Mouse (Mus musculus) thymus, postnatal 4 days (tissue): Measurements from ENCODE around the gene Dnmt3l.
A peak's percentile ranks its signal among the peaks of the same experiment; 100 is the strongest.
"Not testable (repeated sequence)": the region's sequence is repeated elsewhere in the genome, so short reads cannot be mapped to it uniquely, and the experiment has no call there.

ENCODE experiments used
- DNase-seq: peaks from one replicate; pipeline ENCODE4 v3.0.0; 2021

The Dnmt3l gene

DNA sequence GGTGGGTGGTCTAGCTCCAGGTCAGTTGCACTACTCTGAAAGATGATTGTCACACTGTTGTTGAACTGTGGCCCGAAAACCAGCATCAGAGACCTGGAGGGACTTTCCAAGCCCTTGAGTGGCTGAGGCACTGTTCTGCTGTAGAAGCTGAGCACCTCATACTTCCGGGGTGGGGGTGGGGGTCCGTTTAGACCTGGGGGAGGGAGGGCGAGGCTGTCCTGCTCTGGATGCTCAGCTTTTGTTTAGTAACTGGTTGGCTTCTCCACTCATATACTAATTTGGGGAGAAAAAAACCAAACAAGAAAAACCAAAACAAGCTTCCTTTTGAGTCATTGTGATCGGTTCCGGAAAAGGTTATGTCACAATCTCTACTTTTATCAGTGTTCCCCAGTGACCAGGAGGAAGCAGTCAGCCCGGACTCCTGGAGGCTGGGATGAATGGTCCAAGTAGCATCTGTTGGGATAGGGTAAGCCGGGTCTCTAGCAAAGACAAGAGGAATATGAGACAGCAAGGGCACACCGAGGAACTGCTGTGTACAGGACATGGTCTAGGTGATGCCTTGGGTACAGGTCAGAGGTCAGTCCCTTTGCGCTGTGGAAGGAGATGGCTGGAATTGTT lies 44.8 kb downstream of the Dnmt3l start:
- DNase-seq: peak; percentile 18

- DNase-seq: peak; percentile 42
These were observed 45.4 kb downstream of the Dnmt3l start for GRCm38 (mm10) chr10:78087101-78087511.

DNA sequence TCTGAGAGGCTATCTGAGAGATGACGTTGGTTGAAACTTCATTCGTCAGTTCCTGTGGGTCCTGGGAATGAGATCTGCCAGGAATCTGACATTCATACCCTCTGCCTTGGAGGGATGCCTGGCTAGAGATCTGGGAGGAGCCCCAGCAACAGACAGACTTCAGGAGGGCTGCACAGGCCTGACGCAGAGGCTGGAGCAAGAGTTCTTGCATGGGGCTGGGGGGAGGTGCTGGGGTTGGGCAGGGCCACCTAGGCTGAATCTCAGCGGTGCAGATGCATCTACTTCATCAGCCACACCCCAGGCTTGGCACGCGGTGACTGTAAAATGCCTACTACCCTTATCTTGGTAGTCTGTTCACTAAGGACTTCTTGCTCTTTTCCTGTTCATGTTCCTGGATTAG lies 48.5 kb downstream of the Dnmt3l start:
- no peak for DNase-seq

GRCm38 (mm10) chr10:78090706-78091491 lies 49.2 kb downstream of the Dnmt3l start:
- DNase-seq: no peak

GRCm38 (mm10) chr10:78091865-78092724 lies 50.3 kb downstream of the Dnmt3l start:
- no peak for DNase-seq

GRCm38 (mm10) chr10:78092725-78093029 lies 50.9 kb downstream of the Dnmt3l start:
- DNase-seq: no peak

- no peak for DNase-seq
These were observed 53.5 kb downstream of the Dnmt3l start for GRCm38 (mm10) chr10:78095221-78095620.

- DNase-seq: no peak
These were observed 54.5 kb downstream of the Dnmt3l start for GRCm38 (mm10) chr10:78095954-78096931.

DNA sequence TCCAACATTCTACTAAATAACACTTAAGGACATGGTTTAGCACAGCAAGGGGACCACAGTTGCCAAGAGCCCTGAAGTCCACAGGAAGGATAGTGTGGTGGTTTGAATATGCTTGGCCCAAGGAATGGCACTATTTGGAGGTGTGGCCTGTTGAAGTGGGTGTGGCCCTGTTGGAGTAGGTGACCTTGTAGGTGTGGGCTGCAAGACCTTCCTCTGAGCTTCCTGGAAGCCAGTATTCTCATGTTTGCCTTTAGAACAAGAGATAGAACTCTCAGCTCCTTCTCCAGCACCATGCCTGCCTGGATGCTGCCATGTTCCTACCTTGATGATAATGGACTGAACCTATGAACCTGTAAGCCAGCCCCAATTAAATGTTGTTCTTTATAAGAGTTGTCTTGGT lies 58.1 kb downstream of the Dnmt3l start:
- not testable (repeated sequence) for DNase-seq

- no peak for DNase-seq
These were observed 59.4 kb downstream of the Dnmt3l start for GRCm38 (mm10) chr10:78100989-78101780.

DNA sequence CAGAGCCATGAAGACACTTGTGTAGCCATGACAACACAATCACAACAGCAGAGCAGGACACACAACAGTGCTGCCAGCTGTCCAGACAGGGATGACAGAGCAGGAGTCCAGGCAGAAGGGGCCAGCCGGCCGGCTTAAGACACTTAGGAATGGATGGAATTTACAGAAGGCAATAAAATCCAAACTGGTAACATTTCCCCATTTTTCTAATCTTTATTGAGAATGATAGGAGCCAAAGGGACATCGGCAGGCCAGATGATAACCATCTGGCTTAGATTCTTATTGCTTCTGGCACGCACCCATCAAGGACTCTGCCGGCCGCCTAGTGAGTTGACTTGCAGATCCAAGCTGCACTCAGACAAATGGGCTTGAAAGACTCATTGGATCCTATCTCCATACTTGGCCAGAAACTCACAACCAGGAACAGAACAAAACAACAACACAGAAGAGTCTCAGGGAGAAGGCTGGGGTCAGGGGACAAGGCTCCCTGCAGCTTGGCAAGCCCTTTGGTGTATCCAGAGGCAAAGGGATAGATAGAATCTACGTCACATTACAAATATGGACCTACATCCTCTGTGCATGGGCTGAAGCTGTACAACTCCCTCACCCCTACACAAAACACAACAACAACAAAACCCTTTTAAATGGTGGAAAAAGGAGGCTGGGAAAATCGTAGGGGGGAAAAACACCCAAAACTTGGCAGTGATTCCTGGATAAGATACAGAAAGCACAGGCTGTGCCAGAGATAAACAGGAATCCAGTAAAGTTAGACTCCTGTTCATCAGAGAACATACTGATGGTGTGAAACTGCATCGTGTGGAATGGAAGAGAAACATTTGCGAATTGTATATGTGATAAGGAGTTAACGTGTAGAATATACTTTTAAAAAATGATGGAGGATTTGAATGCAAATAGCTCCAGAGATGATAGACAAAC lies 63.1 kb downstream of the Dnmt3l start:
- no peak for DNase-seq

GRCm38 (mm10) chr10:78105548-78105947 lies 63.8 kb downstream of the Dnmt3l start:
- no peak for DNase-seq
